Mouse (Mus musculus) lung, adult 2 months (tissue): ENCODE data around the gene Mpc1.

Experiments used
- CTCF ChIP-seq: fragments of 200-500 bp; IDR thresholded peaks from 2 replicates; pipeline ENCODE4 v1.5.1; 2011; ENCODE audit warnings: mild to moderate bottlenecking, low read length, control low read depth; ENCODE audit not compliant: insufficient read depth
- POLR2A ChIP-seq: fragments of 200-500 bp; IDR thresholded peaks from 2 replicates; pipeline ENCODE4 v1.6.1; 2011; ENCODE audit warnings: low read depth, mild to moderate bottlenecking, control low read depth, low read length, borderline replicate concordance; ENCODE audit errors: extremely low read depth

- TF ChIP-seq POLR2A (no peak), CTCF (no peak)
Measured at GRCm38 (mm10) chr17:8276071-8276470, 6.6 kb upstream of the Mpc1 start.
